Mouse (Mus musculus): ENCODE measurements around the gene Hoxa4. TPM values are rescaled to one million over a fixed set of nuclear protein-coding genes. Genes with fewer than 3 reads are reported as not detected.
A peak's percentile ranks its signal among the peaks of the same experiment; 100 is the strongest.

The Hoxa4 gene
- total RNA-seq (2021) = 10 to 100 TPM in 1 of 2 experiments, 1 to 10 TPM in 1; 8.0 to 11.4 TPM
- long read RNA-seq, experiment 1, partial matches to known transcripts = 0 of 6 reads
- long read RNA-seq, experiment 1, other reads (novel, unspliced or antisense) = 3 of 6 reads
- long read RNA-seq, experiment 2, partial matches to known transcripts = 0 of 3 reads
- long read RNA-seq, experiment 2, other reads (novel, unspliced or antisense) = 0 of 3 reads

DNA sequence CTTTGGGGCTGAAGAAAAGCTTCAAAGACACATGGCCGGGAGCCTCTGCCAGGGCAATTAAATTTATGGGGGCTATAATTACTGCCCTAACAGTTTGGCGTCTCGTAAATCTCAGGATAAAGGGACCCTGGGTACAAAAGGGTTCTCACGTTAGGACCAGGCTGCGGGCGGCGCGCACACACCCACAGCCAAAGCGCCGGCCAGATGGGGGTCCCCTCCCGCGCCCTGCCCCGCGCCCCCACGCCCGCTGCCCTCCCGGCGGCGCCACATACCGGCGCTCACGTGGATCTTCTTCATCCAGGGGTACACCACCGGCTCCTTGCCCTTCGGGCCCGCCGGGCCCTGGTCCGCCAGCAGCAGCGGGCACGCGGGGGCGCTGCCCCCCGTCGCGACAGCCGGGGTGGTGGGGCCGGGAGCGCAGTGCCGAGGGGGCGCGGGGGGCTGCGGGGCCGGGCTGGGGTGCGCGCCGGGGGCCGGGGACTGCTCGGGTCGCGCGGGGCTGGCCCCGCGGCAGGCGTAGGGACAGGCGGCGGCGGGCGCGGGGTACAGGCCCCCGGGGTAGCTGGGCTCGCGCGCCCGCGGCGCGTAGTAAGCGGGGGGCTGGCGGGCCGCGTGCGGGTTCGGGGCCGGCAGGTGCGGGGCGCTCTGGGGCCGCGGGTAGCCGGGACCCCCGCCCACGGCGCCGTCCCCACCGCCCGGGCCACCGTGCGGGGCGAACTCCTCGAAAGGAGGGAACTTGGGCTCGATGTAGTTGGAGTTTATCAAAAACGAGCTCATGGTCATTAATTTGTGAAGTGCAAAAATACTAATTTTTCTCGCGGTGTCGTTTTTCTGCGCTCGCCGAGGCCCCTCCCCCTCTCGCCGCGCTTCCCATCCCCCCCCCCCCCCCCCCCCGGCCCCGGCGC, at the start of gene Hoxa4:
Hoxa4 (minus strand) TSS at position 848 of the 905 bp plus-strand sequence.
- peak; percentile 48 for DNase-seq

DNA sequence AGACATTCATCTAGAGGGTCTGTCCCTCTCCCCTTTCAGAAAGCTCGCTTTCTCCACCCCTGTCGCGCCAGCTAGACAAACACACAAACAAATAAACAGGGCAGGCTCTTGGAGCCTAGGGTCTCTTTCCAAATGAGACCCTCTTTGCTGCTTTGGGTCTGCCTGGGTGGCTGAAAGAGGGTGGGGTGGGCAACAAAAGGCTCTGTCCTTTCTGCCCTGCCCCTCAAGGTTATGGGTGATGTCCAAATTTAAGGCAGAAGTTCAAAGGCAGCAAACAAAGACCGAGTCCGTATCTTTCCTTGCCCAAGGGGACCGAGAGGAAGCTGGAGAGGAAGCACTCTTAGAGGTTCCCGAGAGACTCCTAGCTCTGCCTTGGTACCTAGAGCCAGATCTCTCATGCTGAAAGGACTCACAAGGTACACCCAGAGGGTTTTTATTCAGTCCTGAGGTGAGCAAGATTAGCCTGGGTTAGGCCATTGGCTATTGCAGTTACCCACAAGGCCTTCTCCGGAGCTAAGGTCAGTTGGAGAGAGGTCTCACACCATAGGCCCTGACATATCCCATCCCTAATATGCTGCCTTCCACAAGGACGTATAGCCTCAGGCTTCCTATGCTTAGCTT, 49.6 kb upstream of the Hoxa4 start:
- no peak for DNase-seq

DNA sequence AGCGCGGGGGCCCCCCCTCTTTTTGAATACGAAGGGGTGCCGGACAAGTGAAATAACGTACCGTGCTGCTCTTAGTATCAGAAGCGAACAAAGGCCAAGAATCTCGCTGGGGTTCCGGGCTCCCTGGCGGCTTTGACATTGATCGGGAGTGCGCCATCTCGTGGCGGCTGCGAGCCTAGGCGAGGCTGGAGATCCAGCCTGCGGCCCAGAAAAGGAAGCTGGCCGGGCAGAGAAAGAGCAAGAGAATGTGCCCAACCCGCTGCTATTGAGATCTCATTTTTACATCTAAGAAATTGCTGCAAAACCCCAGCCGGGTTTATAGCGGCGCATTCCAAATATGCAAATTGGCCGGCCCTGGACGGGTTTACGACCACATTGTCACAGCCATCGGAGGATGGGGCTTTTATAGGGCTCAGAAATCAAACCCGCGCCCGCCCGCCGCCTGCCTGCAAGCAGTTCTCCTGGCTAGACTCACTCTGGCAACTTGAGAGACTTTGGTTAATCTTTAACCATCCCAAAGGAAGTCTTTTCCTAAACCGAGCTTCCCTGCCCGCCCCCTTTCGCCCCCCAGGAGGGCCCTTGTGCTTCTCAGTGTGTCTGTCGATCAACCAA, 48.9 kb upstream of the Hoxa4 start, which contains the start of gene Hoxa10:
Hoxa10 (minus strand) TSS at position 466 of the 612 bp plus-strand sequence.
- peak; percentile 88 for DNase-seq

DNA sequence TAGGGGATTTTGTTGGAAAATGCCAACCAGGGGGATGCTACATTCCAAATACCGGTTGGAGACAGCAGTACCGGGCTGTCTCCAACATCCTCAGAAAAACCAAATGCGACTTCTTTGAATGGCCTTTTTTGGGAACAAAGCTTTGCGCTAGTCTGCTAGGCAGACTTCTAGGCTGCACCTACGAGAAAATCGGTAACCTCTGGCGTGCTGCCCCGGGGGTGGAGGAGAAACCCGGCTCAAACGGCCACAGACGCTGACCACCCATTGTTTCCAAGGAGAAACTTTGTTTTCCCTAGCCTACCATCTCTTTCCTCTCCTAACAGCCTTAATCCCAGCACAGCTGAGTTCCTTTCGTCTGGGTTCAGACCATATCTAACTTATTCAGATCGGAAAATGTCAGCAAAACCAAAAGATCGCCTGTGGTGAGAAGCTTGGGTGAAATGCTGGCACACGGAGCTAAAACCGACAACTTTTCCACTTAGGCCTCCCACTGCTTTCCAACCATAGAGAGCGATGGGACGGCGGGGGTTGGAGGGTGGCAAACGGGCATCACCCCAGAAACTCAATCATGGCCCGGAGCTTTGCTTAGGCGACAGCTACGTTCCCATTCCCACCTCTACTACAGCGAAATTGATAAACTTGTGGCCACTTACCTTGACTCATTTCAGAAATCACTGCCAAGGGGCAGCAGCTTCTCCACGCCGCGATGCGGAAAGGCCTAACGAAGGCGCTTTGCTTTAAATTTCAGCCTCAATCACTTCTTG, 48.3 kb upstream of the Hoxa4 start:
- no peak for DNase-seq

DNA sequence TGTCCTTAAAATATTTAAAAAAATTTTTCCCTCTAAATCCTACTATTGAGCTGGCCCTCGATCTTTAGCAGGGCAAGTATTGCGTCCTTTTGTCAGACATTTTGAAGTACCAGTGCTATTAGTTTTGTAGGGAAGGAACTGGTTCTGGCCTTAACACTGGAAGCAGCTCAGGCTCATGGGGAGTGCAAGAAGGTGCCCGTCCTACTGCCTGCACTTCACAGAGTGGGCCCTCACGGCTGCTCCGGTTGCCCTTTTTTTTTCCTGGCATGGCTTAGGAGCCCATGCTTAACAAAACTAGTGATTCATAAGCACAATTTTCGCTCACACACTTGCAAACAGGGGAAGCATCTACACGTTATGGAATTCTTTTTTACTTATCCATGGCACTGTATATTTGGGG, 47.4 kb upstream of the Hoxa4 start:
- DNase-seq = no peak

DNA sequence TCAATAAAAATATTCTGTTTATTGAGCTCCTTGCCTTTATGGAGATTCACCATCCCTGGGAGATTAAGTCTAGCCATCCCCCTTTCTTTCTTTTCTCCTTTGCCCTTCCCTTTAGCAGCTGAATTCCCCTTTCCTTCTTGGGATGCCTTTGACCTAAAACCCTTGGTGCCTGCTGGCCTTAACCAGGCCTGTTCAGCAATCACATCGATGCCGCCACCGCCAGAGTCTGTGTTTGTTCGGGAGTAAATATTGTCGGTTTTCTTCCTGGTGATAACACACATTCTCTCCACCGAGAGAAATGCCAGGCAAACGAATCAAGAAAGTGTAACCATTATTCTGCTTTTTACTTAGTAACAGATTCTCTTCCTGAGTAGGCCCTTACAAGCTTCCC, 46.6 kb upstream of the Hoxa4 start:
- DNase-seq = no peak

DNA sequence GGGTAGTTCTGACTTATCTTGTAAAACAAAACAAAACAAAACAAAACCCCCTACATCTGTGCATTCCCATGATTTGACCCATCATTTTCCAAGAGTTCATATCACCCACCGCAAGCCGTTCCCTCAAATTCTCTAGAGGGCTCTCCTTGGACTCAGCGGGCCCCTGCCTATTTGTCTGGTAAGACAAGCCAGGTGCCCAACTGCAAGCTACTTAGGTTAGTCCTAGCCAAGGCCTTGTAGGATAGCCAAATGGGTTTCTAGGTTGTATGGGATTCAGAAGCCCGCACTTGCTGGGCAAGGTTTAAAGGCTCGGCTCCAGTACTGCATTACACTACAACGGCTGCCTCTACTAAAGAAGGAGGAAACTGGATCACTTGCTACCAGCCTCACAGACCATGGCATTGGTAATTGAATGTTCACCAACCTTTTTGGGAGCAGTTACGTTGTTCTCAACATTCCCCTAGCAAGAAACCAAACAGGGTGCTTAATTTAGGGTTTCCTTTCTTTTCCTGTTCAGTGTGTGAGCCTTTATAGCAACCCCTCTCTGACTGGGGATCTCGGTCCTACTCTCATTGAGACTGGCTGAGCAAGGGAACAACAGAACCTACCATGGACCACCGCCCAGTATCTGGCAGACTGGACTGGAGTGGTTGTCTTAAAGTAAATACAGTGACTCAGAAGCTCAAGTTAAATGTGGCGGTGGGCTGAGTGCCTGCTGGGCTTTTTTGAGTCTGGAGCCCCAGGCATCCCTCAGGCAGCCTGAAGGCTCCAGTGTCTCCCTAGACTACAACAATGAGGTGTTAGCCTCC, 46.0 kb upstream of the Hoxa4 start:
- DNase-seq = no peak

DNA sequence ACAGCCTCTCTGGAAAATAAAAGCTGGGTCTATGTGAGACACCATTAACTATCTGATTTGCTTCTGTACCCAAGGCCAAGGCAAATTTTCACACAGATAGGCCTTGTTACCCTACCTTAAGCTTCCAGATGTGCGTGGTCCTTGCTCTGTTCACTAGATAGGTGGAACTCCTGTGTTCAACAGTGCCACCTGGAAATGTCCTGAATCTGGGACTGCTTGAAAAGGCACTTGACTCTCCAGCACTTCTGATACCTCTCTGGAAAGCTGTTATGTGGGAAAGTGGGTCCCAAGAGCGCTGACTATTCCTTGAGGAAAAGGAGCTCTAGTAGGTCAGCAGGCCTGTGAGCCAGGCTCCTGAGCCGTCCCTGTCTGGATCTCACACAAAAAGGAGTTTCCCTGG, 45.3 kb upstream of the Hoxa4 start:
- DNase-seq = no peak

DNA sequence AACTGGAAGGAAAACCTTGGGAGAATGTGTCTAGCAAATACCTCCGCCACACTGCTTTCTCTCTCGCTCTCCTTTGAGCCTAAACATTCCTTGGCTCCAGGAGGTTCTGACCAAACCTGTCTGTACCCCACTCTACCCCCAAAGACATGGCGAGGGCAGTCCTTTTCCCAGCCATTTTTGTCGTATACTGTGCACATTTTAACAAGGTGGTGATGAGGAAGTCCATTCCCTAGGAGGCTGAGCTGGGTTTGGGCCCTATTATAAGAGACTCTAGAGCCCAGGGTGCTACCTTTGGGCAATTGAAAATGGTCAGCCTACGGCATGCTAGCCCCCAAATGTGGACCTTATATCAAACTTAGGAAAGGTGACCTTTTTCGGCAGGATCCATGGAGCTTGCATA, 44.3 kb upstream of the Hoxa4 start:
- DNase-seq = no peak

DNA sequence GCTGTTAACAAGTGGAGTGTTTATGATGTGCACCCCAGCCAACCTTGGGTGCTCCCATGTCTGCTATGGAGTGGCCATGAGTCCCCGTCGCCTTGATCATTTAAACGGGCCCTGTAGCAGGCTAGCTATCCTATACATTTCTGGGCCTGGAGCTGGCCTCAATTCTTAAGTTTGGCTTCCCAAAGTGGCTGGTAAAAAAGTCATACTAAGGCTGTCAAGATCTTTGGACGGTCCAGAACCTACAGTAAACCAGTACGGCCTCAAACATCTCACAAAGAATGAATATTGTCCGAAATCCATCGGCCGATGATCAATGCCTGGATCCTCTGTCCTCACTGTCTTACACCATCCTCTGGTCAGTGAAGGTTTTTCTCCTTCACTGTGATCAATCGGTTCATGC, 43.7 kb upstream of the Hoxa4 start:
- no peak for DNase-seq

DNA sequence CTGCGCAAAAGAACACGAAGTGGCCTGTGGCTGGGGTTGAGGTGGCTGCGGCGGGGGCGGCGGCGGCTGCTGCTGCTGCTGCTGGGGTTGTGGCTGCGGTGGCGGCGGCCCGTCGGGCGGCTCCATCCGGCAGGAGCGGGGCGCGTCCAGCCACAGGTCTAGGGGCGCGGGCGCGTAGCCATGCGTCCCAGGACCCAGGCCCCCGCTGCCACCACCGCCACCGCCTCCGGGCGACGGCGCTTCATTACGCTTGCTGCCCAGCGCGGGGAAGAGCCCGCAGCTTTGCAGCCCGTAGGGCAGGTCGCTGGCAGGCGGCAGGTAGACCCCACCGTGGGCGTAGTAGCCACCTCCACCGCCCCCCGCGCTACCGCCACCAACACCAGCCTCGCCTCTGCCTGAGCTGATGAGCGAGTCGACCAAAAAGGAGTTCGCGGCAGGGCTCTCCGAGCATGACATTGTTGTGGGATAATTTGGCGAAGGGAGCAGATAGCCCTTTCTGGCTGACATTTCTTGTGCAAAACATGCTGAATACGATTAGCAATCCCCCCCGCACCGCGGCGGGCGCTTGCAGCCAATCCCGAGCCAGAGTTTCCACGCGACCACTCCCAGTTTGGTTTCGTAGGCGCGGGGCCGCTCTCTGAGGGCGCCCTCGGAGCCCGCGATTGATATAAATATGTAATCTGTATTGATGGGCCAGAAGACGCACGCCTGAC, 43.0 kb upstream of the Hoxa4 start:
- DNase-seq = no peak

DNA sequence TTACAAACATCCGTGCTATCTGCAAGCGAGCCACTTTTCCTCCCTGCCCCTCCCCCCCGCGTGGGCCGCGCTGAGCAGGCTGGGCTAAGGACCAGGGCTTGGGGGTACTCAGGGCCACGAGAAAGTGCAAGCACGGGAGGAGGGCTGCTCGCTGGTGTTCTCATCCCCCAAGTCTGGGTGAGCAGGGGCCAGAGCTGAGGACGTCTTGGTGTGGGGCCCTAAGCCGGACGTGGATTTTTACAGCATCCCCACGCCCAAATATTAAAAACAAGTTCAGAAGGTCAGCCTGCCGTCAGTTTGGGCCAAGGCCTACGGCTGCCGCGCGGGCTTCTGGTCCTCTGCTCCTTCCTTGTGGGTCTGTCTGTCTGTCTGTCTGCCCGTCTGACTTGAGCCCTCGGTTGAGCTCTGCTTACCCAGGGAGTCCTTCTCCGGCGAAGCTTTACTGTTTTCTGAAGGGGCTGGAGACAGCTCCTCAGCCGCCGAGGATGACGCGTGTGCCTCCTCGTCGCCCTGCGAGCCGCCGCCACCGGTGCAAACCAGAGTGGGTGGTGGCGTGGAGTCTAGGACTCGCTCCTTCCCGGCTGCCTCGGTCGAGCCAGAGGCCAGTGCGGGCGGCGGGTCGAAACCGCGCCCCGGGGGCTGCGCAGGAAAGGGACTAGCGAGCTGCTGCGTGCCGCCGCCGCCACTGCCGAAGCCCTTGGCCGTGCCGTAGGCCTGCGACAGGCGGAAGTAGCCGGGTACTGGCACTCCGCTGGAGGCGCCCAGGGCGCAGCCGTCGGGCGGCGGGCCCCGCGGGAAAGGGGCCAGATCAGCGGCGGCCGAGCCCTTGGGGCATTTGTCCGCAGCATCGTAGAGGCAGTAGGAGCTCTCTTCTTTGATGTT, 42.2 kb upstream of the Hoxa4 start:
- no peak for DNase-seq

DNA sequence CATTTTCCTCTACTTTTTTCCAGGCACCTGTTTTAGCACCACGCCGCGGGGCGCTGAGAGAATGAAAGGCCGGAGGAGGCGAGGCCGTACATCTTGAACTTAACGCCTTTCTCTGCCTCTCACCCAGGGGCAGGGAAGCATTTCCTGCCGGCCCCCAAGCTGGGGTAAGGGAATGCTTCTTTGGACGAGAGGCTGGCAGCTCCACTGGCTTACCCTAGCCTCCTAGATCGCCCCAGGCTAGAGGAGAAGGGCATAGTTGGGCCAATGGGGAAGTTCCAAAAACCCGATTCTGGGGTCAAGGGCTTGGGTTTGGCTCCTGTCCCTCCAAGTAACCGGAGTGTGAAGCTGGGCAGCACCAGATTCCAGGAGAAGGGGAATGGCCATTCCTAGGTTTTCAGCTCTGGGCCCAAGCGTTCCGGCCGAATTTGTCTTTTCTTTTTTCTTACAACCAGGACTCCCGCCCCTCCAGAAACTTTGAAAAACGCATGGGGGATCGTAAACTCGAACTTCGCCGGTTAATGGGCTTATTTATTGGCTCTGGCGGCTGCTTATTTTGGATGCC, 41.5 kb upstream of the Hoxa4 start:
- no peak for DNase-seq

DNA sequence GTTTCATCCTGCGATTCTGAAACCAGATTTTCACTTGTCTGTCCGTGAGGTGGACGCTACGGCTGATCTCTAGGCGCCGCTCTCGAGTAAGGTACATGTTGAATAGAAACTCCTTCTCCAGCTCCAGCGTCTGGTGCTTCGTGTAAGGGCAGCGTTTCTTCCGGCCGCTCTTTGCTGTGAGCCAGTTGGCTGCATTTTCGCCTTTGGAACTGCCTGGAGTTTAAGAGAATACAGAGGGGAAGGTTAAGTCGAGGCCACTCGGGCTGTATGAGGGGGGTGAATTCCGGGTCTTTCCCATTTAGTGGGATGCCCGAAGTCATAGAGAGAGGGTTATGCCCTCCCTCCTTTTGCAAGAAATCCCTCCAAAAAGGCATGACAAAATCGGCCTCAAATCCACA, 41.0 kb upstream of the Hoxa4 start:
- DNase-seq = no peak

DNA sequence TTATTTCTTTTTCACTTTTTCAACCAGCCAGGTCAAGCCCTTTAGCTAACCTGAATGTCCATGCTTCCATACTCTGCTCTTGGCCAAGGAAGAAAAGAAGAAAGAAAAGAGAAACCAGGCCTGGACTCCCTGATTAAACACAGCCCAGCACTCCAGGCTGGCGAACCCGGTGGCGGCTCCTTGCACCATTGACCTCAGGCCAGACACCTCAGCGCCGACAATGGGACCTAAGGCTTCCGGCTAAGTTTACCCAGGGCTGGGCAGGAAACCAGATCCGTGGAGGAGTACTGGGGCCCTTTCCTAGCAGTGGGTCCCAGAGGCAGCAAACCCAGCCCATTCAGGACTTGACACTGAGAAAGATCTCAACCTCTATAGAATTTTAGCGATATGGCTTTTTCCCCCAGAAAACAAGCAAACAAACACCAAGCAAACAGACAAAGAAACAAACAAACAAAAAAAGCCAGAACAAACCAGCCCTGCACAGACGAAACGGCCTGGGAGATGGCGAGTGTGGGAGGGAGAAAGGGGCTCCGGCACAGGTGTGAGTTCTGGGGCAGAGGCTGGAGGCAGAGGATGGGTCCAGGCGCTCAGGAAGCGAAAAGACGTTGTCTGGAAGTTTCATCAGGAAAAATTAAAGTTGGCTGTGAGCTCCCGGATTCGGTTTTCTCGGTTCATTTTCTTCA, 40.5 kb upstream of the Hoxa4 start:
- no peak for DNase-seq

DNA sequence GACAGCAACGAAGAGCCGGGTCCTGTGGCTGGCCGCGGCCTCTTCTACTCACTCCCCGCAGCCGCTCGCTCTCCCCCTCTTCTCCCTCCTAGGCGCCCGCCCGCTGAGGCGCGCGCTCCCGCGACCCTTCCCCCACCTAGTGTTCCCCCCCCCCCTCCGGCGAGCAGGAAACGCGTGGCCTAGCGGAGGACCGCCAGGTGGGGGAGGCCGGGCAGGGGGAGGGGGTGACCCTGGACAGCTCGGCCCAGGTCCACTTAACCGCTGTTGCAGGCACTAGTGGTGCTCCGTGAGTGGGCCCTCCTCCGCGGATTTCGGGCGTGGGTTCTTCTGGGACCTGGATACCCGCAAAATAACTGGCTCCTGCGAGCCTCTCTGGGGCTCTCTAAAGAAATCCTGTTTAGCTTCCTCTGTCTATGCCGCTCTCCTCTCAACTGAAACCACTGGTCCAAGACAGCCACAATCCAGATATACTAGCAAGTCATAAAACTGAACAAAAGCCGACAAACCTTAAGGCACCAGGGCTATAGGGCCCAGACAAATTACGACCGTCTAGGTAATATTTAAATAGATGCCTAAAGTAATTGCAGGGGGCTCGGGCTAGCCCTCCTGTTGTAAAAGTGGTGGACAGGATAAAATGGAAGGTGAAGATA, 39.1 kb upstream of the Hoxa4 start, which contains the start of gene Hoxa9:
Hoxa9 (minus strand) TSS at position 574 of the 650 bp plus-strand sequence.
- DNase-seq = no peak

DNA sequence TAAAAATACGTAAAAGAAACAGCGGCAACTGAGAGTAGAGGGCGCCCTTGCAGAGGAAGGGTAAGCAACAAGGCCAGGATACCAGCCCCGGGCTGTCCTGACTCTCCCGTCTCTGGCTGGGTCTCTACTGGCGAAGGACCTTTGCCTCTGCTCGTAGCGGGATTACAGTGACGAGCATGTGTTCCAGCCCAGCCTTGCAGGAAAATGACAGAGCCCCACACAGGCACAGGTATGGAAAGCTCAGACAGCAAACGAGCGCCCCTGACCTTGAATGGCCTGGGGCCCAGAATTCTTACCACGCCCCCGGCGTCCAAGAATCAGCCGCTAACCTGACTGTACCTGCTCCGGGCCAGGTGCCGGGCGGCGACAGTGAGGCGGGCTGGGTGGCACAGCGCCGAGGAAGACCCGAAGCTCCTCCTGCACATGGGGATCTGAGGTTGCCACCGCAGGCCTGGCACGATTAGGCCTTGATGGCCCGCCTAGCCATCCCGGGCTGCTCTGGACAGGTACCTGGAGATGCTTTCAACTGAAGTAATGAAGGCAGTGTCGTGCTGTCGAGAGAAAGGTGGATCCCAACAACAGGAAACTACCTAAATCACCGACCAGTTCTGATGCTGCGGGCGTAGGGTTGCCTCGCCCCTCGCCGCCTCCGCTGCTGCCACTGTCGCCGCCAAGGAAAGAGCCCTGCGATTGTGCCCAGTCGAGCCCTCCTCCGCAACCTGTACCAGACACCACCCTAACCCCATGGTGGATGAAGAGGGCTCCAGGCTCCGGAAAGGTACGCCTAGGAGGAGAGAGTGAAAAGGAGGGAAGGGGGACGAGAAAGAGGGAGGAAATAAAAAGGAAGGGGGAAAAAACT, 38.2 kb upstream of the Hoxa4 start:
- no peak for DNase-seq

All from adrenal gland, postnatal 10 days (tissue).